Mouse (Mus musculus): ENCODE results near the gene Selenoi. TPM values are rescaled to one million over a fixed set of nuclear protein-coding genes. Genes with fewer than 3 reads are reported as not detected.

The Selenoi gene
- 17.2 TPM for polyA plus RNA-seq (2017; shearing (Covaris generic))

DNA sequence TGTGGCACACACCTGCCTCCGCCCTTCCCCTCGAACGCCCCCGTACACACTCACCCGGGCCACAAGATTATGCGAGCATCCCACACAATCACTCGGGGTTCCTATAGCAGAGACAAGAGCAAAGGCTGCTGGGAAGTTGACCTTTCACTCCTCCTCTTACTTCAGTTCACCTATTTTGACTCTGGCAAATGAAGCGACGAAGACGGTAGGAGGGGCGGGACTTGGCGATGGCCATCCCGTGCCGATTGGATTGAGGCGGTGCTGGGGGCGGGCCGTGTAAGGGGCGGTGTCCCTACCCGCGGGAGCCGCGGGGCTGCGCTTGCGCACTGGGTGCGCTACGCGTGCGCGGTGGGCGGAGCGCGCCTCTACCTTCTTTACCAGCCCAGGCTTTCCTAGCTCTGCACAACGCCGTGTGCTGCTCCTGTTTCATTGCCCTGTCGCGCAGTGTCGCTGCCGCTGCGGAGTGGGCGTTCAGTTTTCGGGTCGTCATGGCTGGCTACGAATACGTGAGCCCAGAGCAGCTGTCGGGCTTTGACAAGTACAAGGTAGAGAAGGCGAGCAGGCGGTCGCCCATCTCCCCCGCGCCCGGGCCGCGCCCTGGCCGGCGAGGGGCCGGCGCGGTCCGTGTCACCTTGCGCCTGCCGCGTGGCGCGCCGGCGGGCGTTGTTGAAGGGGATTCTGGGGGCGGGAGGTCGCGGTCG lies at the start of gene Selenoi:
Gene Selenoi, plus strand, starts transcription at position 311 of the 701 bp plus-strand sequence.

GRCm38 (mm10) chr5:30205493-30205892 lies 26.9 kb upstream of the Selenoi start, which contains the start of gene Adgrf3:
Adgrf3 (minus strand) TSS chr5:30205722.

GRCm38 (mm10) chr5:30281291-30281732 lies 48.9 kb downstream of the Selenoi start, which contains the start of gene Drc1:
Drc1 (plus strand) TSS chr5:30281388.

Other genes starting within 250 kb of the Selenoi start
- not detected for gene Il6, start 219.5 kb upstream of the Selenoi start, polyA plus RNA-seq (2017; shearing (Covaris generic))
- 12.8 TPM for gene Tyms, start 159.0 kb upstream of the Selenoi start, polyA plus RNA-seq (2017; shearing (Covaris generic))
- gene Garem2, start 127.4 kb upstream of the Selenoi start, polyA plus RNA-seq (2017; shearing (Covaris generic)), result 0.16 TPM
- not detected for gene 3110082J24Rik, start 126.5 kb upstream of the Selenoi start, polyA plus RNA-seq (2017; shearing (Covaris generic))
- 73.2 TPM for gene Hadha, start 77.4 kb upstream of the Selenoi start, polyA plus RNA-seq (2017; shearing (Covaris generic))
- gene Hadhb, start 77.3 kb upstream of the Selenoi start, polyA plus RNA-seq (2017; shearing (Covaris generic)), result 213 TPM
- not detected for gene Adgrf3, start 26.9 kb upstream of the Selenoi start, polyA plus RNA-seq (2017; shearing (Covaris generic))
- 0.60 TPM for gene Drc1, start 48.8 kb downstream of the Selenoi start, polyA plus RNA-seq (2017; shearing (Covaris generic))
- gene Otof, start 229.4 kb downstream of the Selenoi start, polyA plus RNA-seq (2017; shearing (Covaris generic)), result not detected
- gene 1700001C02Rik, start 233.5 kb downstream of the Selenoi start, polyA plus RNA-seq (2017; shearing (Covaris generic)), result not detected